Mouse (Mus musculus): Measurements from ENCODE around the gene Fmo9. TPM values are rescaled to one million over a fixed set of nuclear protein-coding genes. Genes with fewer than 3 reads are reported as not detected.

The Fmo9 gene
- polyA plus RNA-seq (2015; fragmentation: Nextera tagmentation; extraction: Ambion mirVana): not detected in 2 replicates

DNA sequence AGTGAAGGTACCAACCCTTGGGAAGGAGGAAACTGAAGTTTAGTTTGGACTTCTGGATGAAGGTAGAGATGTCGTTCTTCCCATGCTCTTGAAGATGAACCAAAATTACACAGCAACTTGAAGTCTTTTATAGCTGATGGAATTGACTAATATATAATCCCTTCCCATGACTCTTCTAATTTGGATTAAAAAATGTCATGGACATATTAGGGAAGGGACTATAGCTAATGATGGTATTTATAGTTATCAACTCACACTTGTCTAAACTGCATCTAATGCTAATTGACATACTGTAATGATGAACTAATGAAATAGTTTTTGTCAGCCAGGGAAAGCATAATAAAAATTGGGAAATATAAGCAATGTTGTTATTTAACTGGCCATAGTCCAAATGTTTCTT is at the start of gene Fmo9:
Gene Fmo9 (minus strand): TSS at position 101 of the 400 bp plus-strand sequence.
- Histone ChIP-seq H3K4me3 (no peak within 1 kb of the TSS), H3K27me3 (no peaks in the 10 kb centered on the region), H3K27ac (no peak within 1 kb of the TSS), H3K9me3 (replicated peaks) (no peaks in the 10 kb centered on the region), H3K4me1 (no peaks in the 10 kb centered on the region), H3K9ac (no peak within 1 kb of the TSS), H3K4me2 (no peak within 1 kb of the TSS), H3K36me3 (ENCODE audit: poor library complexity, severe bottlenecking) (no peaks in the 10 kb centered on the region)
- ATAC-seq: no peak
- WGBS: 78% methylated on average over 1 of the region's 1 CpGs

DNA sequence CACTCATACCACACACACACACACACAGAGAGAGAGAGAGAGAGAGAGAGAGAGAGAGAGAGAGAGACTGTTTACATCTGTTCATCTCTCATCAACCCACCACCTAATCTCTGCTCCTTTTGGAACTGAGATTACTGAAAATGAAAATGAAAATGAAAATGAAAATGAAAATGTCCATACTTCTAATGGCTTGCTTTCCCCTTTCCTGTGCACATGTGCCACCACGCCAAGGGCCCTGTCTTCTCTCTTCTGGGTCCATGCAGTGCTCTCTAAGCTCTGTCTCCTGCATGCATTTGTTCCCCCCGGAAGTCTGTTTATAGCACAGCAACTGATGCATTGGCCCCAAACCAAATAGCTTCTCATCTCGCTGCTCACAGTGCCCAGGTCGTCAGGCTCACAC is 49.2 kb upstream of the Fmo9 start:
- Histone ChIP-seq H3K4me1 (no peaks in the 10 kb centered on the region), H3K27ac (no peak overlapping the region), H3K4me2 (no peak overlapping the region), H3K36me3 (ENCODE audit: poor library complexity, severe bottlenecking) (no peaks in the 10 kb centered on the region), H3K27me3 (no peaks in the 10 kb centered on the region), H3K9ac (no peak overlapping the region), H3K4me3 (no peak overlapping the region), H3K9me3 (replicated peaks) (no peaks in the 10 kb centered on the region)
- ATAC-seq: no peak
- 82% methylated on average over 4 of the region's 4 CpGs for WGBS

DNA sequence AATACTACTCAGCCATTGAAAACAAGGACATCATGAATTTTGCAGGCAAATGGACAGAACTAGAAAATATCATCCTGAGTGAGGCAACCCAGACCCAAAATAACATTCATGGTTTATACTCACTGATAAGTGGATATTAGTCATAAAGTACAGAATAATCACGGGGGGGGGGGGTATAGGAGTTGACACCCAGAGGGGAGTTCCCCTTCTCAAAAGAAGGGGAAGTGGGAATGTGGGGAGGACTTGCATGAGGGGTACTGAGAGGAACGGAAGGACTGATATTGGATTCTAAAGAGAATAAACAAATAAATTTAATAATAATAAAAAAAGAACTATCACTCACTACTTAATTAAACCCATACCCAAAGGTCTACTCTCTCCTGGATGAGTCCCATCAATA is 48.6 kb upstream of the Fmo9 start:
- H3K36me3 ChIP-seq (ENCODE audit: poor library complexity, severe bottlenecking): no peaks in the 10 kb centered on the region
- 69% methylated on average over 2 of the region's 2 CpGs for WGBS
- H3K4me2 ChIP-seq: no peak overlapping the region
- no peak overlapping the region for H3K27ac ChIP-seq
- H3K9me3 ChIP-seq (replicated peaks): no peaks in the 10 kb centered on the region
- ATAC-seq: no peak
- no peak overlapping the region for H3K4me3 ChIP-seq
- no peak overlapping the region for H3K9ac ChIP-seq
- H3K4me1 ChIP-seq: no peaks in the 10 kb centered on the region
- H3K27me3 ChIP-seq: no peaks in the 10 kb centered on the region

DNA sequence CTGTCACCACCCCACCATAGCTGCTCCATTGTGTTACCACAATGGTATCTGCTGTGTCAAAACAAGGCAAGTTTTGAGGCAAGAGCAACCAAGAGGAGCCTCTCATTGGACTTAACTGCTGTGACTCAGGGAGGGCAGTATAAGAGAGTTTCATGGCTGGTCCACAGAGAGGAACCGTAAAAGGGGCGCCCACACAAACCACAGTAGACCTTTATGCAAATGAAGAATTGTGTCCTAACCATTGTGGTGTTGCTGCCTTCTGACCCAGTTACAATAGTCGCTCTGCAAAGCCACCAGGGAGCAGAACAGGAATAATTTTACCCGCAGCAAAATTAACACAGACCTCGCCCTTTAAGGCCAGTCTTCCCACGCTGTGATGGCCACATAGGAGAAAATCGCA is 29.2 kb upstream of the Fmo9 start:
- WGBS: 91% methylated on average over 7 of the region's 7 CpGs
- H3K27ac ChIP-seq: no peak overlapping the region
- ATAC-seq: no peak
- H3K4me1 ChIP-seq: no peaks in the 10 kb centered on the region
- no peak overlapping the region for H3K4me3 ChIP-seq
- no peaks in the 10 kb centered on the region for H3K27me3 ChIP-seq
- H3K9me3 ChIP-seq (replicated peaks): no peaks in the 10 kb centered on the region
- H3K36me3 ChIP-seq (ENCODE audit: poor library complexity, severe bottlenecking): no peaks in the 10 kb centered on the region
- no peak overlapping the region for H3K9ac ChIP-seq
- no peak overlapping the region for H3K4me2 ChIP-seq

DNA sequence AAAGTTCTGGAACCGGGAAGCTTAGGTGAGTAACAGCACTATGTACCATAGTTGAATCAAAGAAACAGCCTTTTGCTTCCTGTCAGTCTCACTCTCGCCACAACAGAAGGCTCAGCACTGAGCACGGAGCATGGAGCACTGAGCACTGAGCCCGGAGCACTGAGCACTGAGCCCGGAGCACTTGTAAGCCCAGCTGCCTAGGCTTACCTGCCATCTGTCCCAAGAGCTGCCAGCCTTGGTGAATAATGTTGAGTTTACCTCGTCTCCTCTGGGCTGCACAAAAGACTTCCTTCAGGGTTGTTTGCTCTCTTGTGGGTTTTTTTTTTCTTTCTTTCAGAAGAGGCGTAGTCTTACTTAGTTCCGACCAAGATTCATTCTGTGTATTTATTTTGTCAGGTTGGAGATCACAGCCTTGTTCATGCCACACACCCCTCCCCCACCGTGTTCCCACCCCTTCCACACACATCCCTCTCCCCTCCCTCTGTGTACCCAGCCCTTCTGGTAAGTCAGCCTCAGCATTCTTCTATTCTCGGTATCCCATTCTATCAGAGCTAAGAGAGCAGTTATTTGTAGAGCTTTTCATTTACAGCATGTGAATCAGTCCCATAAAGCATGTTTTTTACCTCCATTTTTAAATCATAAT is 20.7 kb upstream of the Fmo9 start:
- Histone ChIP-seq H3K4me3 (no peak overlapping the region), H3K27me3 (no peaks in the 10 kb centered on the region), H3K9me3 (replicated peaks) (no peaks in the 10 kb centered on the region), H3K27ac (no peak overlapping the region), H3K4me2 (no peak overlapping the region), H3K9ac (no peak overlapping the region), H3K36me3 (ENCODE audit: poor library complexity, severe bottlenecking) (no peaks in the 10 kb centered on the region), H3K4me1 (no peaks in the 10 kb centered on the region)
- no peak for ATAC-seq
- 72% methylated on average over 10 of the region's 10 CpGs for WGBS

DNA sequence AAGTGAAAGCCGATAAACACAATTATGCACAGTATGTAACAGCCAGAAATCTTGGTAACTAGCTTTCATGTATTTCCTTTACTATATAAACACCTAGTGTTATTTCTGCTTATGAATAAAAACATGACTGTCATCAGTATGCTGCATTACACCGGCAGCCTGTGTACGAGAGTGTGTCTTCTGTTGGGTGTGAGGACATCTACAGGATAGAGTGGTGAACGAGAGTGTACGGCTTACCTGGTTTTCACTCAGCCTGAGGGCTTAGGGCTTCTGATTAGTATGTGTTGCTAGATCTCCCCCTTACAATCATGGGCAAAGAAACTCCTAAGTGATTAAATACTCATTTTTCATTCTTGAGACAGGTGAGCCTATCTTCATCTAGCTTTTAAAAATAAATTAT is 12.4 kb downstream of the Fmo9 start:
- Histone ChIP-seq H3K9me3 (replicated peaks) (no peaks in the 10 kb centered on the region), H3K36me3 (ENCODE audit: poor library complexity, severe bottlenecking) (no peaks in the 10 kb centered on the region), H3K4me3 (no peak overlapping the region), H3K9ac (no peak overlapping the region), H3K27ac (no peak overlapping the region), H3K4me1 (no peaks in the 10 kb centered on the region), H3K27me3 (no peaks in the 10 kb centered on the region), H3K4me2 (no peak overlapping the region)
- ATAC-seq: no peak
- WGBS: 82% methylated on average over 5 of the region's 5 CpGs

DNA sequence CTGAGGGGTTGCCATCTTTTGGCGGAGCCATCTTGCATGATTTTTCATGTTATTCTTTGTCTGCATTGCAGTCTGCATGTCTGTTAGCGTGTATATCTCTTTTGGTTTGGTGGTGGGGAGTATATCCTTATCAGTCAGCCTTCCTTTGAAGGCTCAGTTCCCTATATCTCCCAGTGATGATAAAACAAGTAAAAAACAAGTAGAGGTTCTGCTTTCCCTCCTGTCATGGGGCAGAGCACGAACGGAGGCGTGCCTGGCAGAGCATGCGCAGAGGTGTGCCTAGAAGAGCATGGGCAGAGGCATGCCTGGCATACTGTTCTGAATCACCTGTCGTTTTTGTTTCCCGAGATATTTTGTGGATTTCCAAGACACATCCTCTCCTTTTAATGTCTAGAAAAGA is 20.8 kb downstream of the Fmo9 start:
- H3K9me3 ChIP-seq (replicated peaks): no peaks in the 10 kb centered on the region
- H3K4me2 ChIP-seq: no peak overlapping the region
- H3K36me3 ChIP-seq (ENCODE audit: poor library complexity, severe bottlenecking): no peaks in the 10 kb centered on the region
- H3K4me3 ChIP-seq: no peak overlapping the region
- no peaks in the 10 kb centered on the region for H3K27me3 ChIP-seq
- WGBS: 92% methylated on average over 8 of the region's 8 CpGs
- no peak overlapping the region for H3K9ac ChIP-seq
- no peak overlapping the region for H3K27ac ChIP-seq
- H3K4me1 ChIP-seq: no peaks in the 10 kb centered on the region
- ATAC-seq: no peak

DNA sequence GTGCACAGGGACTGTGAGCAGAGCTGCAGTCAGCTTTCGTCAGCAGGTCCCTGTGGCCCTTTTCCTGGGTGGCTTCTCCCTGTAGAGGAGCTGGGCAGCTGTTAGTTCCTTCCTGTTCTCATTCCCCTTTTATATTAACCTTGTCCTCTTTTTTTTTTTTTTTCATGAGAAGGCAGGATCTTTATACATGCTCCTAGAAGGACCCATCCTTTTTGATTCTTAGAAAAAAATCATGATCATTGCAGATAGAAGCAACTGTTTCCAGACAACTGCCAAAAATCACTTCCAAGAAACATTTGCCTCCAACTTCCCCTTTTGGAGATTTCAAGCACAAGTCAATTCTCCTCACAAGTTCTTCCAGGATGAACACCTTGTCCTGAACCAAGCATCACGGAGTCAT is 34.1 kb downstream of the Fmo9 start, which contains the start of gene Gm4847:
Gene Gm4847 (minus strand): TSS at position 101 of the 400 bp plus-strand sequence.
- WGBS: 89% methylated on average over 2 of the region's 2 CpGs
- no peak for ATAC-seq

More for the DNA sequence above, 34.1 kb downstream of the Fmo9 start, which contains the start of gene Gm4847:
- Histone ChIP-seq H3K4me1 (no peaks in the 10 kb centered on the region), H3K4me2 (no peak within 1 kb of the TSS), H3K36me3 (ENCODE audit: poor library complexity, severe bottlenecking) (no peaks in the 10 kb centered on the region), H3K27me3 (no peaks in the 10 kb centered on the region), H3K9ac (no peak within 1 kb of the TSS), H3K27ac (no peak within 1 kb of the TSS), H3K4me3 (no peak within 1 kb of the TSS), H3K9me3 (replicated peaks) (no peaks in the 10 kb centered on the region)

Small RNAs within 50 kb of the gene (microRNA-seq; reads per million reads assigned to microRNA genes)
- not detected for gene Gm22992

Other genes starting within 250 kb of the Fmo9 start
- not detected in 2 replicates for gene Gm4846, start 184.3 kb downstream of the Fmo9 start, polyA plus RNA-seq (2015; fragmentation: Nextera tagmentation; extraction: Ambion mirVana)
- gene Gm4847, start 34.2 kb downstream of the Fmo9 start, polyA plus RNA-seq (2015; fragmentation: Nextera tagmentation; extraction: Ambion mirVana): not detected in 2 replicates